Mouse (Mus musculus): ENCODE data around the gene Ear14.

DNA sequence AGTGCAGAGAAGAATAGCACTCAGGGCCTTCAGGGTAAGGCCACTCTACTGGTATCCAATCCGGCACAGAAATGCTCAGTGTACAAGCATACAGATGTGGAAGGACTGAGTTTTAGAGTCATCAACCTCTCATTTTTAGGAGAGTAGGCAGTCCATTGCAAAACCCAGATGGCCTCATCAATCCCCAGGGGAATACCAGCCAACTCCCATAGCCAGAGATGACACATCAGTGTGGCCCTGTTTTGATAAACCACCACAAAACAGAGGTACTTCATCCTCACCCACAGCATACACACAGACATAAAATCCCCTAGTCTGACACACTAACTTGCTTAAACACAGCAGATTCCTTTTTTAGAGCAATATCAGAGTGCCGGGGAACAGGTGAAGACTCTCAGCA, 2.7 kb upstream of the Ear14 start:
- TF ChIP-seq CTCF (IDR thresholded peaks at IDR 0.05; ENCODE audit: control insufficient read depth, insufficient read depth, insufficient replicate concordance, low read depth, low read length) (no peak), POLR2A (IDR thresholded peaks at IDR 0.05; ENCODE audit: control insufficient read depth, low read depth, low read length) (no peak)

Measured in testis, adult 2 months (tissue).